In the genomic region with DNA sequence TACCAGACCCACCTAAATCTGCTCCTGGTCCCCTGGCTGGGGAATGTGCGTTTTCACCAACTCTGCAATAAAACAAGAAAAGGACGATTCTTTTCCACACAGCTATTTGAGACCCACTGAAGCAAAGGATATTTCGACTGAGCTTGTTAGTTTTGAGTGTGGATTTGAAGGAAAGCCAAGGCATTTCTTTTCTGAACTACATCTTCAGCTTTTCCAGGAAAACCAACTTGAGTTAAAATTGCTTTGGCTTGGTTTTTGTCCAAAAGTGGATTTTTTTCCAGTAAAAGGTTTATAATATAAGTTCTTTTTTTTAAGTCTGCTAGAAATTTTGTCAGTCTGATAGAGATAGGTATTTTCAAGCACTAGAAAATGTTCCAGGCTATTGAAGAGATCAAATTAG, we compare ENCODE assay signal across 13 mouse cellular contexts. TPM values are rescaled to one million over a fixed set of nuclear protein-coding genes. Genes with fewer than 3 reads are reported as not detected.
"Had no signal": no experiment of that assay in that cellular context is flagged by ENCODE, and none has a peak within 500 bp of the region (broad histone marks: within the 10 kb centered on the region; RNA-seq: fewer than 3 reads in every experiment).

No protein-coding gene starts in this region.

- H3K27me3 ChIP-seq: midbrain, embryonic 13.5 days; neural tube, embryonic 12.5 days; stomach, embryonic 15.5 days had no signal

- DNase-seq: kidney, adult 2 months; kidney, postnatal 25 days; lung, adult 18-20 months; right cerebral cortex, postnatal 4 days; spleen, adult 18-20 months; thymus, postnatal 4 days had no signal

- H3K9me3 ChIP-seq: midbrain, embryonic 13.5 days; neural tube, embryonic 12.5 days; stomach, embryonic 15.5 days had no signal

- H3K4me2 ChIP-seq: midbrain, embryonic 13.5 days; neural tube, embryonic 12.5 days; stomach, embryonic 15.5 days had no signal

- H3K9ac ChIP-seq: liver, embryonic 14.5 days; midbrain, embryonic 13.5 days; neural tube, embryonic 12.5 days; stomach, embryonic 15.5 days had no signal

- ATAC-seq: intestine, embryonic 16.5 days had no signal

- H3K4me3 ChIP-seq: left cerebral cortex, adult 2 months; midbrain, embryonic 13.5 days; neural tube, embryonic 12.5 days; stomach, embryonic 15.5 days had no signal

- H3K27ac ChIP-seq: left cerebral cortex, adult 2 months; liver, embryonic 14.5 days; midbrain, embryonic 13.5 days; neural tube, embryonic 12.5 days had no signal

- H3K4me1 ChIP-seq: midbrain, embryonic 13.5 days; neural tube, embryonic 12.5 days; stomach, embryonic 15.5 days had no signal

- H3K36me3 ChIP-seq: midbrain, embryonic 13.5 days; neural tube, embryonic 12.5 days; stomach, embryonic 15.5 days had no signal

RNA-seq across cellular contexts. Expression of gene Gpr88, which starts 13.1 kb away (rescaled TPM):
- polyA plus RNA-seq: liver, adult 2 months had no signal
